Mouse (Mus musculus): Measurements from ENCODE around the gene Hoxa3. TPM values are rescaled to one million over a fixed set of nuclear protein-coding genes. Genes with fewer than 3 reads are reported as not detected.

Gene Hoxa3
- polyA plus RNA-seq, 1 experiment = not detected

GRCm38 (mm10) chr6:52229558-52230416 is 16.7 kb upstream of the Hoxa3 start:
- no peak for TF ChIP-seq GATA1 (IDR thresholded peaks at IDR 0.05; ENCODE audit: low read length)

DNA sequence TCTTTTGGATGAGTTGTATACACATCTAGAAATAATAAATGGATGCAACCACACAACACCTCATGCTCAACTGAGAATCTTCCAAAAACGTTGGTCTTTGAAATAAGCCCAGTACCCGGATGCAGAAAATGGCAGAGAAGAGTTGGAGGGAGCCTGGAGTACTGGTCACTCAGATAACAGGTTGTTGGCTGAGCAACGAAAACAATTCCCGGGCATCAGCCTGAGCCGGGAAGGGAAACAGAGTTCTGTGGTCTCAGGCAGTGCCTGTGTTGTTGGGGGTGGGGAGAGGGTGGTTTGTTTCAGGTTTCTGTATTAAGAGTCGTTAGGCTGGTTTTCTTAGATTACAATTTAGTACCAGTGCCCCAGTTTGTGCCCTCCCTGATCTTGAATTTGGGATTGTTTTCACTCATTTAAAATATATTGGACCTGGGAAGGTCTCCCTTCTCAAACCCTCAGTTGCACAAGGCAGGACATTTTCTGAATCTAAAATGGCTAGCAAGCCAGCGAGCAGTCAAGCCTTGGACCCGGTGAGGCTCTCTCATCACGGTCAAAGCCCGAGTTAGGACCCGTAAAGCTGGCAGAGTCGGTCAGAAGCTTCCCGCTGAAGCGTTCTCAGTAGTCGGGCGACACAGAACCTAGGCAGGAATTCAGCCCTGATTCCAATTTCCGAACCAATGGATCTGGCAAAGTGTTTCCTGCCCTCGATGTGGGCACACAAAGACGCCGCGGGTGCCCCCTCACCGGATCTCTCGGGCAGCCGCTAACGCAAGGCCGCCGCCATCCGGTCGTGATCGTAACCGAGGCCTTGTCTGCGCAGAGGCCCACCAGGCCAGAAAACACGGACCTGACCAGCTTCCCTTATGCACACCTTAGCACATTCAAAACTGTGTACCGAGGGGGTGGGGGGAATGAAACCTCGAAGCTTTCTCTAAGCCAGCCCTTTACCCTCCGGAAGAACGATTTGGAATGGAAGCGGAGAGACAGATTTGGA is 15.6 kb upstream of the Hoxa3 start:
- TF ChIP-seq GATA1 (IDR thresholded peaks at IDR 0.05; ENCODE audit: low read length) = no peak

DNA sequence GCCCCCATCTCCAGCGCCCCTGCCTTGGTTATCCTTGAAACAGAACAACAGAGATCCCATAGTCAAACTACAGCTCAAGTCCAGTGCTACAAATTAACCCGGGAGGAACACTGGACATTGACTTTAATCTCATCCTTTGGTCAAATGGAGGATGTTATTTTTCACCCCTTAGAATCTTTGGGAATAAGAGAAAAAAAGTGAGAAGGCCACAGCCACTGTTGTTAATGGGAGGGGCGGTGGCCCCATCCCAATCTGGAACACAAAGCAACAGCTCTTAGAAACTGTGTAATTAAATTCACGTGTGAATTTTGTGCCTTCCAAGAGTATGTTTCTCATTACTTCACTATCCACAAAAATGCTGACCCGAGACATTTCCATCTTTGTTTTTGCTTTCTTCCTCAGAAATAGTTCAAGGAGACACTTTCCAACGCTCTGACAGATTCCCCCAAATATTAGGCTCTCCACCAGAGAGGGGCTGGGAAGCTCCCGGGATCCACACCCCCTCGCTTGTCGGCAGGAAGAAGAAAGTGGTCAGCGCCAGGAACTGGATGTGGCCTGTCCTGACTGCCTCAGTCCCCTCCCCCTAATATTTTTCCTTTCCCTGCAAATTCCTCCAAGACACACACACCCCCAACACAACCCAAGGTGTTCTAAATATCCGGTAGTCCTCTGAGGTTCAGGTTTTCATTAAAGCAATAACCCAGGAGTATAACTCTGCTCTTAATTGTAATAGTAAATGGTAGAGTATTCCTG is 14.5 kb upstream of the Hoxa3 start:
- TF ChIP-seq GATA1 (IDR thresholded peaks at IDR 0.05; ENCODE audit: low read length) = no peak

DNA sequence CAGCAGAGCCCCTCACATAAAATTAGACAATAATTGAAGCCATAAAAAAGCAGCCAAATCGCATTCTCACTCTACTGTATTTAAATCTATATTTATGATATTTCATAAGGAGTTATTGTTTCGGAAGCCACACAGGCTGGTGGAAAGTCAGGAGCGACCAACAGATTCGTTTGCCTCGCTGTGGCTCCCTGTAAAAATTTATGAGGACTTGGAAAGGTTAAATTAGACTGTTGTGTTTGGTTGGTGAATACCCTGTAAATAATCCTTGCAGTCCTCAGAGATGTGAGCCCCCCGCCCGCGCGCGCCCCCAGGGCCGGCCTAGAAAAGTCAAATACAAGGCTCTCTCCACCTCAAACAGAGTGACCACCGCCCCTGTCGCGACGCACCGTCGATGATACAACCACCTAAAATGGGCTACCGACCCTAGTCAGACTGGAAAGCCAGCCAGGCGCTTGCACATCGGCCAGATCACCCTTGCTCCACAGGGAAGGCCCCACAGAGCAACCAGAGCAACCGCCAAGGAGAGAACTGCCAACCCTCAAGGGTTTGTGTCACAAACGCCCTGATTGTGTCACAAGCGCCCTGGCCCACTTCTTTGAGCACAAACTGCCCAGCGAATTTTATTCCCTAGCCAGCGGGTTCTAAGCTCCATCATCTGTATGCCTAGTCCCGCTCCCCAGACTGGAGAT is 13.6 kb upstream of the Hoxa3 start:
- TF ChIP-seq GATA1 (IDR thresholded peaks at IDR 0.05; ENCODE audit: low read length) = no peak

DNA sequence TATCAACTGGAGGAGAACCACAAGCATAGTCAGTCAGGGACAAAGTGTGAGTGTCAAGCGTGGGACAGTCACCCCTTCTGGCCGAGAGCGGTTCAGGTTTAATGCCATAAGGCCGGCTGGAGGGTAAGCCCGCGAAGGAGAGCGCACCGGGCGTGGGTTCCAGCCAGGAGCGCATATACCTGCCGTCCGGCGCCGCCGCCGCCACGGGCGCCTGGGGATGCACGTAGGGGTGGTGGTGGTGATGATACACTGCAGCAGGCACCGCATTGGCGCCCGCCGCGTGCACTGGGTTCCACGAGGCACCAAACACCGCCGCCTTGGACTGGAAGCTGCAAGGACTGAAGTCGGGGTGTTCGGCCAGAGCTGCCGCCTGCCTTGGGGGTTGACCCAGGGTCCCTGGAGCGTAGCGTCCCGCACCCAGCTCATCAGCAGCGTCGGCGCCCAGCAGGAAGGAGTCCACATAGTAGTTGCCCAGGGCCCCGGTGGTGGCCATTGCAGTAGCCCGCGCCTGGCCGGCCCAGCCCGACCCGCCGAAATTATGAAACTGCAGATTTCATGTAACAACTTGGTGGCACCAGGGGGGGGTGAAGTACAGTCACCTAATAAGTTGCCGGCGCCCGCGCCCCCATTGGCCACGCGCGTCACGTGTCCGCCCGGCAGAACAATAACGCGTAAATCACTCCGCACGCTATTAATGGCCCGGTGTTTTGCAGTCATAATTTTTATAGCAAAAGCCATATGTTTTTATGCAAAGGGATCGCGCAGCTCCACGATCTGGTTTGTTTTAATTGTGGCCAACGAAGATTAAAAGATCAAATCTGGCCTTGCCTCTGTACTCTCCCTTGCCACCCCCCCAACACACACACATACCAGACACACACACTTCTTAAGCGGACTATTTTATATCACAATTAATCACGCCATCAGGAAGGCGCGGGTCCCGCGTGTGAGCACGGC is 12.8 kb upstream of the Hoxa3 start:
- TF ChIP-seq GATA1 (IDR thresholded peaks at IDR 0.05; ENCODE audit: low read length) = no peak

GRCm38 (mm10) chr6:52224895-52225611 is 11.9 kb upstream of the Hoxa3 start:
- no peak for TF ChIP-seq GATA1 (IDR thresholded peaks at IDR 0.05; ENCODE audit: low read length)

GRCm38 (mm10) chr6:52223939-52224760 is 11.0 kb upstream of the Hoxa3 start:
- no peak for TF ChIP-seq GATA1 (IDR thresholded peaks at IDR 0.05; ENCODE audit: low read length)

DNA sequence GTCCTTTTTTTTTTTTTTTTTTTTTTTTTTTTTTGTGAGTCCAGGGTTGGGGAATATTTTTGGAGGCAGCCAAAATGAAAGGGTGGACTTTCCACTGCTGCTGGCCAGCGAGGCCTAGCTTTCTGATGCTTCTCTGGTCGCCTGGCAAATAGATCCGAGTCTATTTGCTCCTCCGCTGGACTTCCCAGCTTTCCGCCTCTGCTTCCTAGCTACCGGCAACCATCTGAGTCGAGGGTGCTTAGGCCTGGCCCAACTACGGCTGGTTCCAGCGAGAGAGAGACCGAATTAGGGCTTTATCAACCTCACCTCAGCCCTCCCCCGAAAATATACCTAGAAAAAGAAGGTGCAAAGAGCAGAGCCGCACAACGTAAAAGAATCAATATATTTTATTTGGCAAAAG is 9.6 kb upstream of the Hoxa3 start:
- no peak for TF ChIP-seq GATA1 (IDR thresholded peaks at IDR 0.05; ENCODE audit: low read length)

DNA sequence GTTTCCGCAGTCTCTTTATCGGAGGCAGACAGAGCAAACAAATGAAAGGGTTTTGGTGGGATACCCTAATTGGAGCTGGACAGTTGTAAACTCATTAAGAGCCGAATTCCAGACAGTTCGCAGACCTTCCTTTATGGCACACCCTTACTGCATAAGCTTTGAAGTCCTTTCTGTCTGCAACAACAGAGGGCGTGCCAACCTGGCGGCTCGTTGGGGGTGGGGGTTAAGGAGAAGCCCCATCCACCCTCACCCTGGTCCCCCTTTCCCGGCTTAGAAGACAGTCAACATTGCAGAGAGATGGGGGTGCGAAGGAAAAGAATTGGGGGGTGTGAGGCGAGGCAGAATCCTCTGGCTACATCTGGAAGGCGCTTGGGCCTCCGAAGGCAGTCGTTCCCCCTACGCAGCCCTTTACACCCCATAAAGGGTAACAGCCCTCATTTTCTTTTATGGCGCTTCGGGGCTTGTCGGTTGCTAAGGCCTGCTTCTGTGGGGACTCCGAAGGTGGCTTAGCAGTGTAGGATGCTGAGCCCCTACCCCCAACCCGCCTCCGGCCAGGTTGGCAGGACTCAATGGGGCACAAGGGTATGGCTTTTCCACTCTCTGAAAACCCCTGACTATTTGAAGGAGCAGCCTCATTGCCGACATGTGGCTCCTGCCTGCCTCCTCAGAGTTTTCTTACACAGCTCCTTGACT is 9.0 kb upstream of the Hoxa3 start:
- no peak for TF ChIP-seq GATA1 (IDR thresholded peaks at IDR 0.05; ENCODE audit: low read length)

- no peak for TF ChIP-seq GATA1 (IDR thresholded peaks at IDR 0.05; ENCODE audit: low read length)
These were observed 8.3 kb upstream of the Hoxa3 start, which contains the start of gene Hoxa7 for GRCm38 (mm10) chr6:52221337-52221992. TSS of gene Hoxa7 (minus strand) at chr6:52221854.

DNA sequence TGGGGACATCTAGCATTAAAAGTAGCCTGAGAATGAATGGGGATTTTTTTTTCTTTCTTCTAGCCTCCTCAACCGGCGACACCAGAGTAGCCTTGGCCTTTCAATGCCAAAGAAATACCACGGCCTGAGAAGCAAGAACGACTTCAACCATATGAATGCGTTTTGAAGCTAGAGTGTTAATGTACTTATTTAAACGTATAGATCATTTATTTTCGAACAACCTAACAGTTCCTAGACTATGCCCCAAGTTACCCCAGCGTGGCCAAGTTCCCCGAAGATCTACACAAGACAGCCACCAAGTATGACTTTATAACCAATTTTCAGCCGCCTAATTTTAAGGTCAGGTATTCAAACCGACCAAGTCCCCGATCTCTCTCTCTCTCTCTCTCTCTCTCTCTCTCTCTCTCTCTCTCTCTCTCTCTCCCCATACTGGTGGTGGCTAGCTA is 7.8 kb upstream of the Hoxa3 start:
- no peak for TF ChIP-seq GATA1 (IDR thresholded peaks at IDR 0.05; ENCODE audit: low read length)

All from G1E-ER4 (cell line).